ENCODE assay signal across 10 mouse cellular contexts in genomic region chr3:51359558-51360307, GRCm38 (mm10). TPM values are rescaled to one million over a fixed set of nuclear protein-coding genes. Genes with fewer than 3 reads are reported as not detected.
DNase-seq lines count a peak whose midpoint lies in the region; ATAC-seq lines count a peak whose summit lies in the region.
"Had no signal": no experiment of that assay in that cellular context is flagged by ENCODE, and none has a peak within 500 bp of the region (broad histone marks: within the 10 kb centered on the region; RNA-seq: fewer than 3 reads in every experiment).

No protein-coding gene starts in this region.

- H3K9me3 ChIP-seq in heart, embryonic 16.5 days (replicated peaks; ENCODE audit: control insufficient read depth, low read length): no peaks in the 10 kb centered on the region
- no peaks in the 10 kb centered on the region for H3K9me3 ChIP-seq in embryonic facial prominence, embryonic 11.5 days (replicated peaks; ENCODE audit: control insufficient read depth, low read length)
- H3K9me3 ChIP-seq in midbrain, embryonic 13.5 days: no peaks in the 10 kb centered on the region

- no peaks in the 10 kb centered on the region for H3K36me3 ChIP-seq in heart, embryonic 16.5 days (ENCODE audit: control insufficient read depth, insufficient read depth)
- H3K36me3 ChIP-seq in embryonic facial prominence, embryonic 11.5 days (replicated peaks; ENCODE audit: control insufficient read depth, insufficient read depth, low read depth, low read length): no peaks in the 10 kb centered on the region
- no peaks in the 10 kb centered on the region for H3K36me3 ChIP-seq in midbrain, embryonic 13.5 days

- no peak; the same call in 1 of the 2 replicates for ATAC-seq in heart, embryonic 16.5 days (replicated peaks; ENCODE audit: extremely low read depth, insufficient read depth, low FRiP score)
- no peak for ATAC-seq in embryonic facial prominence, embryonic 11.5 days (replicated peaks; ENCODE audit: insufficient number of reproducible peaks, low FRiP score, low TSS enrichment, low read depth)
- ATAC-seq in midbrain, embryonic 13.5 days: no peak

- peak overlapping the region; percentile 77; the same call in 1 of the 2 replicates for H3K4me2 ChIP-seq in heart, embryonic 16.5 days (ENCODE audit: low read depth, low read length)
- H3K4me2 ChIP-seq in embryonic facial prominence, embryonic 11.5 days (ENCODE audit: low read depth, low read length): peak overlapping the region; percentile 29; the same call in 1 of the 2 replicates
- H3K4me2 ChIP-seq in midbrain, embryonic 13.5 days (replicated peaks): peak overlapping the region; percentile 61

- H3K4me1 ChIP-seq in heart, embryonic 16.5 days (ENCODE audit: control insufficient read depth, insufficient read depth, low read length): peaks cover 12% of the 10 kb centered on the region
- H3K4me1 ChIP-seq in embryonic facial prominence, embryonic 11.5 days (ENCODE audit: control insufficient read depth, insufficient read depth, low read length): no peaks in the 10 kb centered on the region
- peaks cover 12% of the 10 kb centered on the region for H3K4me1 ChIP-seq in midbrain, embryonic 13.5 days (replicated peaks)

- no peak for DNase-seq in heart, postnatal 4 days
- no peak for DNase-seq in embryonic facial prominence, embryonic 11.5 days (ENCODE audit: low spot score)
- peak; percentile 48 for DNase-seq in induced T-regulatory cell, adult 2 months (ENCODE audit: low read depth)
- DNase-seq in right cerebral cortex, postnatal 36 days (ENCODE audit: low spot score in 2 of 2): no peak
- no peak for DNase-seq in layer of hippocampus, postnatal 36 days
- DNase-seq in layer of hippocampus, adult 18-20 months (ENCODE audit: low spot score in 2 of 2): no peak

- peak overlapping the region; percentile 62 for H3K4me3 ChIP-seq in heart, embryonic 16.5 days (ENCODE audit: low read length)
- H3K4me3 ChIP-seq in embryonic facial prominence, embryonic 11.5 days (ENCODE audit: low read depth, low read length): peak overlapping the region; percentile 63
- peak overlapping the region; percentile 42 for H3K4me3 ChIP-seq in midbrain, embryonic 13.5 days (replicated peaks)

- WGBS in heart, embryonic 16.5 days: 38% methylated on average over 14 of the region's 14 CpGs
- WGBS in embryonic facial prominence, embryonic 11.5 days: 16% methylated on average over 14 of the region's 14 CpGs
- 27% methylated on average over 14 of the region's 14 CpGs for WGBS in midbrain, embryonic 13.5 days

- H3K27me3 ChIP-seq in heart, embryonic 16.5 days (ENCODE audit: control insufficient read depth, insufficient read depth, low read length): no peaks in the 10 kb centered on the region
- no peaks in the 10 kb centered on the region for H3K27me3 ChIP-seq in embryonic facial prominence, embryonic 11.5 days (ENCODE audit: control insufficient read depth, insufficient read depth, low read length)
- H3K27me3 ChIP-seq in midbrain, embryonic 13.5 days: peaks cover 60% of the 10 kb centered on the region
- H3K27me3 ChIP-seq: CH12.LX had no signal

- no peak overlapping the region for H3K27ac ChIP-seq in heart, embryonic 16.5 days (ENCODE audit: low read length)
- no peak overlapping the region for H3K27ac ChIP-seq in embryonic facial prominence, embryonic 11.5 days (replicated peaks; ENCODE audit: low read depth, low read length)
- no peak overlapping the region for H3K27ac ChIP-seq in midbrain, embryonic 13.5 days

- no peak overlapping the region for H3K9ac ChIP-seq in heart, embryonic 16.5 days (ENCODE audit: low read length)
- no peak overlapping the region for H3K9ac ChIP-seq in embryonic facial prominence, embryonic 11.5 days (replicated peaks; ENCODE audit: low read length)
- no peak overlapping the region for H3K9ac ChIP-seq in midbrain, embryonic 13.5 days (replicated peaks)

RNA-seq across cellular contexts. Expression of gene Elf2, which starts 19.3 kb away (rescaled TPM):
- polyA plus RNA-seq in heart, embryonic 16.5 days (2015; fragmentation: Nextera tagmentation; extraction: Ambion mirVana): 53.4 and 61.9 TPM in 2 replicates
- total RNA-seq in heart, postnatal 4 days (2021): 10 to 100 TPM; 89.9 to 99.9 TPM
- polyA plus RNA-seq in embryonic facial prominence, embryonic 11.5 days (2014; fragmentation: Nextera tagmentation; extraction: Ambion mirVana): 47.3 and 48.9 TPM in 2 replicates
- polyA plus RNA-seq in midbrain, embryonic 13.5 days (2015; fragmentation: Nextera tagmentation; extraction: Ambion mirVana): 50.3 and 51.3 TPM in 2 replicates
- 10 to 100 TPM; 50.2 to 52.0 TPM for total RNA-seq in layer of hippocampus, postnatal 36 days (2021)
- total RNA-seq in layer of hippocampus, adult 18-20 months (2021): 10 to 100 TPM; 66.7 to 67.4 TPM

RNA-seq across cellular contexts. Expression of gene Mgarp, which starts 36.8 kb away (rescaled TPM):
- 10.2 and 10.7 TPM in 2 replicates for polyA plus RNA-seq in heart, embryonic 16.5 days (2015; fragmentation: Nextera tagmentation; extraction: Ambion mirVana)
- total RNA-seq in heart, postnatal 4 days (2021): under 1 TPM; 0.45 to 0.95 TPM
- 9.1 and 16.1 TPM in 2 replicates for polyA plus RNA-seq in embryonic facial prominence, embryonic 11.5 days (2014; fragmentation: Nextera tagmentation; extraction: Ambion mirVana)
- polyA plus RNA-seq in midbrain, embryonic 13.5 days (2015; fragmentation: Nextera tagmentation; extraction: Ambion mirVana): 5.6 and 12.0 TPM in 2 replicates
- total RNA-seq in layer of hippocampus, postnatal 36 days (2021): not detected
- not detected for total RNA-seq in layer of hippocampus, adult 18-20 months (2021)
- total RNA-seq: CH12.LX; left cerebral cortex, postnatal 14 days had no signal

RNA-seq across cellular contexts. Expression of gene Ndufc1, which starts 49.1 kb away (rescaled TPM):
- polyA plus RNA-seq in heart, embryonic 16.5 days (2015; fragmentation: Nextera tagmentation; extraction: Ambion mirVana): 1,483 and 1,554 TPM in 2 replicates
- total RNA-seq in heart, postnatal 4 days (2021): 1,000 to 10,000 TPM; 1,091 to 1,121 TPM
- polyA plus RNA-seq in embryonic facial prominence, embryonic 11.5 days (2014; fragmentation: Nextera tagmentation; extraction: Ambion mirVana): 722 TPM in 2 replicates
- 772 and 835 TPM in 2 replicates for polyA plus RNA-seq in midbrain, embryonic 13.5 days (2015; fragmentation: Nextera tagmentation; extraction: Ambion mirVana)
- total RNA-seq in layer of hippocampus, postnatal 36 days (2021): 100 to 1,000 TPM; 323 to 359 TPM
- 100 to 1,000 TPM; 288 to 339 TPM for total RNA-seq in layer of hippocampus, adult 18-20 months (2021)

RNA-seq across cellular contexts. Expression of gene Naa15, which starts 55.2 kb away (rescaled TPM):
- 29.9 and 32.7 TPM in 2 replicates for polyA plus RNA-seq in heart, embryonic 16.5 days (2015; fragmentation: Nextera tagmentation; extraction: Ambion mirVana)
- 10 to 100 TPM; 62.3 to 65.8 TPM for total RNA-seq in heart, postnatal 4 days (2021)
- polyA plus RNA-seq in embryonic facial prominence, embryonic 11.5 days (2014; fragmentation: Nextera tagmentation; extraction: Ambion mirVana): 49.1 and 54.9 TPM in 2 replicates
- 56.4 and 63.7 TPM in 2 replicates for polyA plus RNA-seq in midbrain, embryonic 13.5 days (2015; fragmentation: Nextera tagmentation; extraction: Ambion mirVana)
- total RNA-seq in layer of hippocampus, postnatal 36 days (2021): 10 to 100 TPM; 49.3 to 56.6 TPM
- 10 to 100 TPM; 50.9 to 60.0 TPM for total RNA-seq in layer of hippocampus, adult 18-20 months (2021)
